Mouse (Mus musculus) liver, embryonic 14.5 days (tissue): ENCODE data around the gene Zc3h4. TPM values are rescaled to one million over a fixed set of nuclear protein-coding genes. Genes with fewer than 3 reads are reported as not detected.

Experiments
- ATAC-seq: fragments of 200-750 bp; cut with Nextera tagmentation; 2 replicates; pipeline ENCODE4 v1.8.0; 2017; ENCODE audit warnings: moderate number of reproducible peaks, mild to moderate bottlenecking, moderate library complexity; ENCODE audit not compliant: insufficient read depth
- DNase-seq, 3 experiments: peaks; one replicate each; pipeline ENCODE4 v3.0.0-alpha.2; 2012 to 2013; ENCODE audit warnings: low read depth in 3 of 3, low spot score in 3 of 3
- H3K27ac ChIP-seq: fragments of 300-500 bp; sonication (generic); 2 replicates; pipeline ENCODE4 v1.5.1; 2014; ENCODE audit warnings: moderate library complexity, mild to moderate bottlenecking, control low read depth, inconsistent platforms
- H3K27me3 ChIP-seq: fragments of 300-500 bp; sonication (generic); 2 replicates; pipeline ENCODE4 v1.6.1; 2014; ENCODE audit warnings: mild to moderate bottlenecking, low read length, moderate library complexity; ENCODE audit not compliant: control insufficient read depth, insufficient read depth
- H3K36me3 ChIP-seq: fragments of 300-500 bp; sonication (generic); replicated peaks from 2 replicates; pipeline ENCODE4 v1.6.1; 2014; ENCODE audit warnings: low read depth; ENCODE audit not compliant: control insufficient read depth, insufficient read depth
- H3K4me1 ChIP-seq, 2 experiments: fragments of 200-500 bp in 1 of 2; fragments of 300-500 bp in 1 of 2; sonication (generic) in 1 of 2; replicated peaks; 2 replicates each; pipeline ENCODE4 v1.6.1; 2012 to 2014; ENCODE audit warnings: antibody characterized with exemption in 1 of 2, inconsistent platforms in 1 of 2, low read length in 1 of 2; ENCODE audit not compliant: control insufficient read depth in 2 of 2, insufficient read depth in 2 of 2
- H3K4me2 ChIP-seq: fragments of 300-500 bp; sonication (generic); 2 replicates; pipeline ENCODE4 v1.6.1; 2014; ENCODE audit warnings: low read depth, mild to moderate bottlenecking, control low read depth, moderate library complexity
- H3K4me3 ChIP-seq, 2 experiments: fragments of 200-500 bp in 1 of 2; fragments of 300-500 bp in 1 of 2; sonication (generic) in 1 of 2; 2 replicates each; pipeline ENCODE4 v1.5.1; 2012 to 2014; ENCODE audit warnings: low read depth in 2 of 2, low read length in 2 of 2, mild to moderate bottlenecking in 2 of 2, control low read depth in 1 of 2, inconsistent platforms in 1 of 2, moderate library complexity in 1 of 2; ENCODE audit not compliant: insufficient read depth in 1 of 2
- H3K9ac ChIP-seq: fragments of 300-500 bp; sonication (generic); replicated peaks from 2 replicates; pipeline ENCODE4 v1.6.1; 2014; ENCODE audit warnings: mild to moderate bottlenecking, control low read depth, moderate library complexity
- H3K9me3 ChIP-seq: fragments of 300-500 bp; sonication (generic); 2 replicates; pipeline ENCODE4 v1.6.1; 2016; ENCODE audit warnings: low read length, mixed read lengths; ENCODE audit not compliant: control insufficient read depth
- CTCF ChIP-seq: IDR thresholded peaks from 2 replicates; pipeline ENCODE4 v1.5.1; 2016; ENCODE audit warnings: antibody characterized with exemption, low read depth, control low read depth
- EP300 ChIP-seq: IDR thresholded peaks from 2 replicates; pipeline ENCODE4 v1.6.1; 2016; ENCODE audit warnings: antibody characterized with exemption, low read depth
- WGBS: fragments of 180-500 bp; shearing (Covaris S2); extraction: QIAGEN DNeasy Blood & Tissue Kit; methylation state at CpG from one replicate; pipeline ENCODE4 v1.1.7; 2014; ENCODE audit not compliant: insufficient replicate concordance; 5-methylcytosine and 5-hydroxymethylcytosine counted together
- polyA plus RNA-seq, 2 experiments: library from polyadenylated mRNA; depleted of rRNA in 1 of 2; stranded (reverse) in 1 of 2; unstranded in 1 of 2; fragments of >200 nt; fragmentation: Nextera tagmentation in 1 of 2; extraction: Ambion mirVana in 1 of 2; gene quantifications; 2 replicates each; pipeline versions ENCODE4 v1.2.1 to v1.2.3; 2012 to 2014

Zc3h4 gene
- 13.7 and 15.2 TPM in 2 replicates for polyA plus RNA-seq (2012; rRNA removed)
- 6.0 TPM in 2 replicates for polyA plus RNA-seq (2014; fragmentation: Nextera tagmentation; extraction: Ambion mirVana)

GRCm38 (mm10) chr7:16400689-16401611, at the start of gene Zc3h4:
Zc3h4 (plus strand) TSS chr7:16400910.
- TF ChIP-seq EP300 (peak; percentile 14), CTCF (peak; percentile 31; the same call in 1 of the 2 replicates)
- Histone ChIP-seq H3K27ac (peak within 1 kb of the TSS; percentile 100), H3K9ac (peak within 1 kb of the TSS; percentile 100), H3K9me3 (no peaks in the 10 kb centered on the region), H3K27me3 (no peaks in the 10 kb centered on the region), H3K4me1 (peaks cover 30 to 33% of the 10 kb centered on the region in 2 experiments), H3K4me2 (peak within 1 kb of the TSS; percentile 98), H3K36me3 (peaks cover 10% of the 10 kb centered on the region), H3K4me3 (peak within 1 kb of the TSS; percentile 74 to 98)
- DNase-seq (peak; percentile 80 to 82 (median 81)), ATAC-seq (peak; percentile 56)
- under 1% methylated on average over 81 of the region's 85 CpGs for WGBS

- Histone ChIP-seq H3K4me3 (no peak overlapping the region), H3K9me3 (no peaks in the 10 kb centered on the region), H3K27me3 (no peaks in the 10 kb centered on the region), H3K4me2 (no peak overlapping the region), H3K4me1 (no peaks in the 10 kb centered on the region), H3K9ac (no peak overlapping the region), H3K27ac (no peak overlapping the region), H3K36me3 (peaks cover 44% of the 10 kb centered on the region)
- ATAC-seq = no peak
- no peak for TF ChIP-seq CTCF
- no peak for TF ChIP-seq EP300
- no peak for DNase-seq
- WGBS = 82% methylated on average over 3 of the region's 3 CpGs
Observed at GRCm38 (mm10) chr7:16355854-16356594, 44.7 kb upstream of the Zc3h4 start.

GRCm38 (mm10) chr7:16357602-16358001, 43.1 kb upstream of the Zc3h4 start:
- Histone ChIP-seq H3K9ac (no peak overlapping the region), H3K4me3 (no peak overlapping the region), H3K36me3 (peaks cover 47% of the 10 kb centered on the region), H3K4me2 (no peak overlapping the region), H3K9me3 (no peaks in the 10 kb centered on the region), H3K27me3 (no peaks in the 10 kb centered on the region), H3K4me1 (no peaks in the 10 kb centered on the region), H3K27ac (no peak overlapping the region)
- 83% methylated on average over 3 of the region's 3 CpGs for WGBS
- ATAC-seq = no peak
- TF ChIP-seq CTCF (no peak), EP300 (no peak)
- DNase-seq = no peak

GRCm38 (mm10) chr7:16364319-16364718, 36.4 kb upstream of the Zc3h4 start:
- H3K36me3 ChIP-seq = peaks cover 57% of the 10 kb centered on the region
- DNase-seq (no peak), ATAC-seq (no peak)
- no peak overlapping the region for H3K4me2 ChIP-seq
- no peaks in the 10 kb centered on the region for H3K27me3 ChIP-seq
- TF ChIP-seq CTCF = no peak
- TF ChIP-seq EP300 = no peak
- H3K9me3 ChIP-seq = no peaks in the 10 kb centered on the region
- H3K4me3 ChIP-seq = no peak overlapping the region
- WGBS = 76% methylated on average over 1 of the region's 1 CpGs
- peaks cover 0 to 5% of the 10 kb centered on the region in 2 experiments; a peak in 2 of 4 replicates for H3K4me1 ChIP-seq
- H3K27ac ChIP-seq = no peak overlapping the region
- H3K9ac ChIP-seq = no peak overlapping the region
